ENCODE assay signal across 22 mouse cellular contexts in genomic region chr11:115598309-115598708, GRCm38 (mm10).
"Had no signal": no experiment of that assay in that cellular context is flagged by ENCODE, and none has a peak within 500 bp of the region (broad histone marks: within the 10 kb centered on the region; RNA-seq: fewer than 3 reads in every experiment).

No protein-coding gene starts in this region.

- H3K4me2 ChIP-seq: limb, embryonic 12.5 days; limb, embryonic 15.5 days; liver, embryonic 12.5 days; midbrain, embryonic 13.5 days; neural tube, embryonic 12.5 days; neural tube, embryonic 15.5 days had no signal

- H3K9ac ChIP-seq: limb, embryonic 12.5 days; limb, embryonic 15.5 days; liver, embryonic 12.5 days; midbrain, embryonic 13.5 days; neural tube, embryonic 12.5 days; neural tube, embryonic 15.5 days had no signal

- ATAC-seq: liver, embryonic 12.5 days; midbrain, embryonic 13.5 days; midbrain, embryonic 16.5 days had no signal

- H3K4me3 ChIP-seq: limb, embryonic 12.5 days; limb, embryonic 15.5 days; liver, embryonic 12.5 days; midbrain, embryonic 10.5 days; midbrain, embryonic 13.5 days; neural tube, embryonic 12.5 days; neural tube, embryonic 15.5 days had no signal

- H3K9me3 ChIP-seq: limb, embryonic 12.5 days; limb, embryonic 15.5 days; liver, embryonic 12.5 days; midbrain, embryonic 10.5 days; midbrain, embryonic 13.5 days; neural tube, embryonic 12.5 days; neural tube, embryonic 15.5 days had no signal

- H3K27ac ChIP-seq: limb, embryonic 12.5 days; limb, embryonic 15.5 days; liver, embryonic 12.5 days; midbrain, embryonic 10.5 days; midbrain, embryonic 13.5 days; neural tube, embryonic 12.5 days; neural tube, embryonic 15.5 days; stomach, postnatal 0 days had no signal

- H3K27me3 ChIP-seq: limb, embryonic 12.5 days; limb, embryonic 15.5 days; liver, embryonic 12.5 days; midbrain, embryonic 13.5 days; neural tube, embryonic 12.5 days; neural tube, embryonic 15.5 days had no signal

- DNase-seq: kidney, adult 18-20 months; kidney, adult 9 months; kidney, postnatal 14 days; kidney, postnatal 4 days; left cerebral cortex, postnatal 4 days; lung, adult 2 months; lung, postnatal 14 days; lung, postnatal 4 days; right cerebral cortex, adult 18-20 months; right cerebral cortex, postnatal 14 days; right cerebral cortex, postnatal 4 days; thymus, adult 2 months; thymus, postnatal 14 days had no signal
